Mouse (Mus musculus): Measurements from ENCODE around the gene Endod1. TPM values are rescaled to one million over a fixed set of nuclear protein-coding genes. Genes with fewer than 3 reads are reported as not detected.

Endod1 gene
- 10 to 100 TPM; 55.7 to 64.4 TPM for total RNA-seq (2021)

- intact Hi-C loops (cut with DNase I), result loop anchor here (2.0 to 5.0 kb wide), 2 partner anchors 104 to 119 kb away; partner anchors contain the start of genes Cwc15, Kdm4d and Sesn3
- DNase-seq (ENCODE audit: low spot score in 2 of 2), result peak; percentile 18 to 41
These were observed at the start of gene Endod1 for GRCm38 (mm10) chr9:14381353-14382055. Endod1 (minus strand) TSS chr9:14381507.

GRCm38 (mm10) chr9:14409153-14409552 is 27.8 kb upstream of the Endod1 start:
- intact Hi-C loops (cut with DNase I), result no loop called here
- no peak for DNase-seq (ENCODE audit: low spot score in 2 of 2)

DNA sequence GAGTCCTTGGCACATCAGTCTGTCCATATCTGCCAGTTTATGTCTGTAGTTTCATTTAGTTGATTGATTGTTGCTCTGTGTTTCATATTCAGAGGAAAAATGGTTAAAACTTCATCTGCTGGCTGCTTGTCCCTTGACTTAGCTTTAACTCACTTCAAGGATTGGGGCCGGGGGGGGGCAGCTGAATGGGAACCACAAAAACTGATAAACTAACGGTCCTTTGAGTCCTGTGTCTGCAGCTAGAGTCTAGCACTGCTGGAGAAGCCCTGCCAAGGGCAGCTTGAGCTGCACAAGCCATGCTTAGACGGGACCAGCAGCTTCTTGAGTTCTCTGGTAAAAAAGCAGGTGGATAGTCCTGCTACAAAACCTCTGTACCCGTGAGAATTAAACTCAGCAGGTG is 26.7 kb upstream of the Endod1 start:
- intact Hi-C loops (cut with DNase I), result no loop called here
- no peak for DNase-seq (ENCODE audit: low spot score in 2 of 2)

DNA sequence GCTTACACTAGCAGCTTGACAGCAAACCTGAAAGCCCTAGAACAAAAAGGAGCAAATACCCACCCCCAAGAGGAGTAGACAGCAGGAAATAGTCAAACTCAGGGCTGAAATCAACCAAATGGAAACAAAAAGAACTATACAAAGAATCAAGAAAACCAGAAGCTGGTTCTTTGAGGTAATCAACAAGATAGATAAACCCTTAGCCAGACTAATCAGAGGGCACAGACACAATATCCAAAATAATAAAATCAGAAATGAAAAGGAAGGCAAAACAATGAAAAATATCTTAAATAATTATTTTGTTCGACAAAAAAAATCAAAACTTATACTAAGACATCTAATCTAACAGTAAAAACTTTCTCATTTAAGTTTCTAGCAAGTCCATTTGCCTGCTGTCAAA is 24.7 kb upstream of the Endod1 start:
- intact Hi-C loops (cut with DNase I), result no loop called here
- no peak for DNase-seq (ENCODE audit: low spot score in 2 of 2)

GRCm38 (mm10) chr9:14402099-14402498 is 20.8 kb upstream of the Endod1 start:
- intact Hi-C loops (cut with DNase I), result no loop called here
- no peak for DNase-seq (ENCODE audit: low spot score in 2 of 2)

- intact Hi-C loops (cut with DNase I), result no loop called here
- no peak for DNase-seq (ENCODE audit: low spot score in 2 of 2)
These were observed 19.1 kb upstream of the Endod1 start for GRCm38 (mm10) chr9:14400392-14400791.

DNA sequence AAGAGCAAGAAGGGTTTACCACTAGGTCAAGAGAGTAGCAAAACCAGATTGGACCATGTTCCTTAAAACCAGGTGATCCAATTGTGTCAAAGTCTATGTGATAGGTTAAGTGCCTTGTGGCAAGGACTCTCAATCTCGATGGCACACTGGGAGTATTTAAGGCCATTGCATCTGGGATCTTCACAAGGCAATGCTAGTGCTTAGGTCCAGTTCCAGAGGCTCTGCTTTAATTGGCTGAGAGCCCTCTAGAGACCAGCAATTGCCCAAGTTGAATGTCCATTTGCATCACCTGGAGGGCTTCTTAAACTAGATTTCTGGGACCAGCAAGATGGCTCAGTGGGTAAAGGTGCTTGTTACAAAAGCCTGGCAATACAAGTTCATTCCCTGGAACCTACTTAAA is 17.6 kb upstream of the Endod1 start:
- DNase-seq (ENCODE audit: low spot score in 2 of 2), result no peak
- intact Hi-C loops (cut with DNase I), result no loop called here

GRCm38 (mm10) chr9:14398084-14398483 is 16.8 kb upstream of the Endod1 start:
- intact Hi-C loops (cut with DNase I), result no loop called here
- no peak for DNase-seq (ENCODE audit: low spot score in 2 of 2)

- intact Hi-C loops (cut with DNase I), result no loop called here
These were observed 16.1 kb upstream of the Endod1 start for GRCm38 (mm10) chr9:14397449-14397819.

GRCm38 (mm10) chr9:14396819-14397448 is 15.6 kb upstream of the Endod1 start:
- intact Hi-C loops (cut with DNase I), result no loop called here
- DNase-seq (ENCODE audit: low spot score in 2 of 2), result no peak

More at GRCm38 (mm10) chr9:14397449-14397819, 16.1 kb upstream of the Endod1 start:
- no peak for DNase-seq (ENCODE audit: low spot score in 2 of 2)

- DNase-seq (ENCODE audit: low spot score in 2 of 2), result no peak
- intact Hi-C loops (cut with DNase I), result no loop called here
These were observed 14.8 kb upstream of the Endod1 start for GRCm38 (mm10) chr9:14396096-14396495.

GRCm38 (mm10) chr9:14394956-14395561 is 13.8 kb upstream of the Endod1 start:
- DNase-seq (ENCODE audit: low spot score in 2 of 2), result peak in 1 of 2 experiments; percentile 74
- intact Hi-C loops (cut with DNase I), result no loop called here

- DNase-seq (ENCODE audit: low spot score in 2 of 2), result no peak
- intact Hi-C loops (cut with DNase I), result no loop called here
These were observed 10.6 kb upstream of the Endod1 start for GRCm38 (mm10) chr9:14391841-14392318.

DNA sequence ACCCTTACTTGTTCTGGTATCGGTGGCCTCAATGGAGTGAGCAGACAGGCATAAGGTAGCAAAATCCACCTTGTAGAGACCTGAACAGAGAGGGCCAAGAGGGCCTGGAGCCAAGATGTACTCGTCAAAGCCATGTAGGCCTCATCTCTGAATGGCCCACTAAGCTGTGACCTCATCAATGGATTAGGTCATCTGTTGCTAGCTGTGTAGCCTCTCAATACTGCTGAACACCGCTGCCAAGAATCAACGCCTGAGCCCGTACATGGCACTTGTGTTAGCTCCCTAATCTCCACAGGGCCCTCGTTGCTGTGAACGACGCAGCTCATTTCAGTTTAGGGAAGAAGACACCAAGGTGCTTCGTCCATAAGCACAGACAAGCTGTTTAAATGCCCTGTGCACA is 10.0 kb upstream of the Endod1 start:
- no peak for DNase-seq (ENCODE audit: low spot score in 2 of 2)
- intact Hi-C loops (cut with DNase I), result no loop called here

DNA sequence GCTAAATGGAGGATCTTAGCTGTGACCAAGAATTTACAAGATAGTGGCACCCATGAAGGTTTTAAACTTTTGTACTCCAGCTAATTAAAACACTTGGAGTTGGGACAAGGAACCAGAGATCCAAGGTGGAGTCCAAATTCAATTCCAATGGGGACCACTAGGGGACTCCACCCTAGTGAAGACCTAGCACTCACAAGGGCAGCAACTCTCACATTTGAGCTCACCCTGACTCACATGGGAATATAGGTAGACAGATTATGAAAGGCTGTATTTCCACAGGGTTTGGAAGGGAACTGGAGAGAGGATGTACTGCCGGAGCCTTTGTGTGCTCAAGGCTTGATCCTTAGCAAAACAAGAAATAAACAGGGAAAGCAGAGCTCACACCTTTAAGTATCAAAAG is 9.0 kb upstream of the Endod1 start:
- intact Hi-C loops (cut with DNase I), result loop anchor here (1.0 kb wide), 1 partner anchor 18 kb away; no protein-coding TSS in a partner anchor
- DNase-seq (ENCODE audit: low spot score in 2 of 2), result no peak

- intact Hi-C loops (cut with DNase I), result no loop called here
- DNase-seq (ENCODE audit: low spot score in 2 of 2), result peak in 1 of 2 experiments; percentile 41
These were observed 7.8 kb upstream of the Endod1 start for GRCm38 (mm10) chr9:14389050-14389621.

DNA sequence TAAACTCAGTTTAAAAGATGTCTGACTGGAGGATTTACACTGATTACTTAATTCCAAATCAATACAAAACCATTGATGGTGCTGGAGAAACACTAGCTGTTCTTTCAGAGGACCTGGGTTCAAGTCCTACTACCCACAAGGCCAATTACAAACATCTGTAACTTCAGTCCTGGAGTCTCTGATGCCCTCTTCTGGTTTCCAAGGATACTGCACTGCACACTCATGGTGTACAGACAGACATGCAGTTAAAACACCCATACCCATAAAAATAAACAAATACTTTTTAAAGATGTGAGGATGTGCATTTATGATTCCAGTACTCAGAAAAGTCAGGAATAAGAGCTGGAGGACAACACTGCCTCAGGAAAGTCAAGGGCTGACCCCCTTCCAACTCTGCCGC is 6.7 kb upstream of the Endod1 start:
- no peak for DNase-seq (ENCODE audit: low spot score in 2 of 2)
- intact Hi-C loops (cut with DNase I), result no loop called here

DNA sequence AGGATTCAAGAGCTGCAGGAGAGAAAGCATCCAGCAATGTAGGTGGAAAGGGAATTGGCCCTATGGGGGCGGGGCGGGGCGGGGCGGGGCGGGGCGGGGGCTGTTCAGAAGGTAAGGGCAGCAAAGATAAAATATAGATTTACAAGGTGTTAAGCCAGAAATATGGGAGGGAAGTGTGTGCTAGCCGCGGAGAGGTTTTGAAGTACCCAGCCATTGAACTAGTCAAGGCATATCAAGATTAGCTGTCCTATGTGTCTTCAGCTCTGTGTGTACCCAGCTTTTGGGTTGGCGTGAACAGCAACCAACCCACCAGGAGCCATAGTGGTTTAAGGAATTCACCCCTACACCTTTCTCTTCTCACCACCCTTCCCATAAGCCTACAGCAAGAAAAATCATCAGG is 5.5 kb upstream of the Endod1 start:
- intact Hi-C loops (cut with DNase I), result no loop called here
- DNase-seq (ENCODE audit: low spot score in 2 of 2), result no peak

DNA sequence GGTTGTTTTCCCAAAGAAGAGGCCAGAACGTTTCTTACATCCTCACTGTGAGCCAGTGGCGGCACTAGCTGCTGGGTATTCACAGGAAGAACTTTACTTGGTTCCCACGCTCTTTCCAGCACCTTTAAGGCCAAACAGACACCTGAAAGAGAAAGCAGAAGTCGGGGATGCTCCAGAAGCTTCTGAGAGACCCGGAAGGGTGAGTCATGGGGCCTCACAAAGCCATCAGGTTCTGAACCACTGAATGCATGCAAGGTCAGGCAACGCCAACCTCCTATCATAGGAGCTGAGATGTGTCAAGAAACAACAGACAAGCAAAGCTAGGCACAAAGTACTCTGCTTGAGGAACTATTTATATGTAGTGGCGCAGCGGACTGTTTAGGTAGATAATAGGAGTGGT is 4.4 kb upstream of the Endod1 start:
- DNase-seq (ENCODE audit: low spot score in 2 of 2), result no peak
- intact Hi-C loops (cut with DNase I), result no loop called here

DNA sequence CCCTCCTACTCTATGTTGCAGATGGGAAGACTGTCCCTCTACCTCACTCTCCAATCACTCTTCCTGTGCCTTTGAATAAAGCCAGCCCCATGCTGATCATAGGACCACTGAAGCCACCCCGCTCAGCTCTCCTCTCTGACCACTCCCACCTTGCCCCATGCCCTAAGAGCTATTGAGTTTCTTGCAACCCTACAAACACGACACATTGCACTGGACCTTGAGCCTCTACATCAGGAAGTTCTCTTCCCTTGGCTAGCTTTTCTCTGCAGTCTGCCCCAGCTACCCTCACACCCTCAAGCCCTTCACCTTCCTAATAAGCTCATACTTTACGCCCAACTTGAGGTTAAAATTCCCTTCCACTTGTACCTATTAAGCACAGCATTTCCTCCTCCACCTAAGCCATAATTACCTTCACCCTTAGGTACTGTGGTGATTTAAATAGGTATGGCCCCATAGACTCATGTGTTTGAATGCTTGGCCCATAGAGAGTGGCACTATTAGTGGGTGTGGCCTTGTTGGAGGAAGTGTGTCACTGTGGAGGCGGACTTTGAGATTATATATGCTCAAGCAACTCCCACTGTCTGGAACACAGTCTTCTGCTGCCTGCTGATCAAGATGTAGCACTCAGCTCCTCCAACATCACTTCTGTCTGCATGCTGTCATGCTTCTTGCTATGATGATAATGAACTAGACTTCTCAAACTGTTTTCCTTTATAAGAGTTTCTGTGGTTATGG is 2.0 kb upstream of the Endod1 start:
- no peak for DNase-seq (ENCODE audit: low spot score in 2 of 2)
- intact Hi-C loops (cut with DNase I), result loop anchor here (5.0 kb wide), 1 partner anchor 106 kb away; the partner anchor contains the start of gene Sesn3

All from left cerebral cortex, postnatal 25 days (tissue).